Mouse (Mus musculus) liver, embryonic 11.5 days (tissue): ENCODE measurements around the gene Gm8104. TPM values are rescaled to one million over a fixed set of nuclear protein-coding genes. Genes with fewer than 3 reads are reported as not detected.
"Not testable (repeated sequence)": the region's sequence is repeated elsewhere in the genome, so short reads cannot be mapped to it uniquely, and the experiment has no call there.

Experiments
- ATAC-seq: fragments of 200-750 bp; cut with Nextera tagmentation; replicated peaks from 2 replicates; pipeline ENCODE4 v1.8.0; 2017; ENCODE audit warnings: moderate number of reproducible peaks, mild to moderate bottlenecking, moderate TSS enrichment, moderate library complexity; ENCODE audit not compliant: low FRiP score
- DNase-seq: peaks from one replicate; pipeline ENCODE4 v3.0.0-alpha.2; 2017; ENCODE audit warnings: low spot score
- H3K27ac ChIP-seq: fragments of 300-500 bp; sonication (generic); 2 replicates; pipeline ENCODE4 v1.5.1; 2014; ENCODE audit warnings: mild to moderate bottlenecking, low read depth, low read length, control low read depth
- H3K27me3 ChIP-seq: fragments of 300-500 bp; sonication (generic); replicated peaks from 2 replicates; pipeline ENCODE4 v1.6.1; 2014; ENCODE audit warnings: low read length, mixed read lengths; ENCODE audit not compliant: control insufficient read depth, insufficient read depth
- H3K36me3 ChIP-seq: fragments of 300-500 bp; sonication (generic); 2 replicates; pipeline ENCODE4 v1.6.1; 2014; ENCODE audit warnings: mild to moderate bottlenecking, low read length, moderate library complexity, mixed read lengths; ENCODE audit not compliant: control insufficient read depth, insufficient read depth
- H3K4me1 ChIP-seq: fragments of 300-500 bp; sonication (generic); replicated peaks from 2 replicates; pipeline ENCODE4 v1.6.1; 2014; ENCODE audit warnings: low read length, mixed read lengths; ENCODE audit not compliant: control insufficient read depth, insufficient read depth
- H3K4me2 ChIP-seq: fragments of 300-500 bp; sonication (generic); 2 replicates; pipeline ENCODE4 v1.6.1; 2014; ENCODE audit warnings: mild to moderate bottlenecking, control low read depth, moderate library complexity
- H3K4me3 ChIP-seq: fragments of 300-500 bp; sonication (generic); 2 replicates; pipeline ENCODE4 v1.5.1; 2014; ENCODE audit warnings: low read depth, low read length, control low read depth
- H3K9ac ChIP-seq: fragments of 300-500 bp; sonication (generic); 2 replicates; pipeline ENCODE4 v1.6.1; 2014; ENCODE audit warnings: low read depth, low read length, control low read depth
- H3K9me3 ChIP-seq: fragments of 300-500 bp; sonication (generic); 2 replicates; pipeline ENCODE4 v1.6.1; 2016; ENCODE audit warnings: low read length, inconsistent platforms, mixed read lengths; ENCODE audit not compliant: control insufficient read depth
- WGBS: fragments of 180-500 bp; shearing (Covaris S2); extraction: QIAGEN DNeasy Blood & Tissue Kit; methylation state at CpG from one replicate; pipeline ENCODE4 v1.1.7; 2014; 5-methylcytosine and 5-hydroxymethylcytosine counted together
- polyA plus RNA-seq: library from polyadenylated mRNA; unstranded; fragments of >200 nt; fragmentation: Nextera tagmentation; extraction: Ambion mirVana; gene quantifications from 2 replicates; pipeline ENCODE4 v1.2.1, GENCODE M21; 2014

Gene Gm8104
- not detected in 2 replicates for polyA plus RNA-seq

DNA sequence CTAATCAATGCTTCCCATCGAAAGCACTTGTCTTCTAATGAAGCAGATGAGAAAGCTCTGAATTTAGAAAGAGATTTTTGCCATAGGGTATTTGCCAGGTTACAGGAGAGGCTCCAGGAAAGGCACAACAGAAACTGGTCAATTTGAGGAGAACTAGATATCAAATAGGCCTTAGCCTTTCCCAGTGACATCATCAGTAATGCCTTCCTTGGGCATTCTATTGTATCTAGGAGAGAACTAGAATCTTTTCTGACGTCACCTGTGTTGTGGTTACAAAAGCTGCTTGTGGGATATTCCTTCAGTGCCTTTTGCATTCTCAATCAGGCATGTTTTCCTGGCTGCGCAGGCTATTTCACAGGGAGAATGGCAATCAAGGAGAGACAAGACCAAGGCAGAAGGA lies at the start of gene Gm8104:
Gm8104 (plus strand) TSS at position 301 of the 400 bp plus-strand sequence.
- WGBS = 63% methylated on average over 3 of the region's 3 CpGs

DNA sequence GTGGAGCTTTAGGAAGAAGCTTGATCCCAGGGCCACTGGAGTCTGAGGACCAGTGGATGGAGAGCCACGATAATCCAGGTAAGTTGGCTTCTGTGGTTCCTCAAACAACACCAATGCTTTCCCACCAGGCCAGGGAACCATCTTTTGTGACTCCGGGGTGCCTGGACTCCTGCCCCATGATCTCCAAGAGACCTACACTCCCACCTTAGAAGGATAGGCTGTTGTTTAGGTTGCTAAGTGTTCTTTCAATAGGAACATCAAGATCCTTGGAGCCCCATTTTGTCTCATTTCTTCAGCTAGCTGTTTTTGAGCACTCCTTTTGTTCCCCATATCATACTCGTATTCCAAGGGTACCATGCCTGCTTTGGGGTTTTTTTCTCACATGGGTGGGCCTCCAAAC lies 42.3 kb upstream of the Gm8104 start:
- H3K9me3 ChIP-seq, H3K4me3 ChIP-seq, DNase-seq, ATAC-seq, H3K9ac ChIP-seq, H3K27me3 ChIP-seq, H3K4me2 ChIP-seq, H3K4me1 ChIP-seq, H3K27ac ChIP-seq, H3K36me3 ChIP-seq: not testable (repeated sequence)
- 69% methylated on average over 3 of the region's 3 CpGs for WGBS

More for the DNA sequence above, at the start of gene Gm8104:
- not testable (repeated sequence) for H3K36me3 ChIP-seq, H3K27ac ChIP-seq, H3K9ac ChIP-seq, H3K4me2 ChIP-seq, H3K4me1 ChIP-seq, H3K9me3 ChIP-seq, H3K27me3 ChIP-seq, H3K4me3 ChIP-seq, ATAC-seq, DNase-seq

DNA sequence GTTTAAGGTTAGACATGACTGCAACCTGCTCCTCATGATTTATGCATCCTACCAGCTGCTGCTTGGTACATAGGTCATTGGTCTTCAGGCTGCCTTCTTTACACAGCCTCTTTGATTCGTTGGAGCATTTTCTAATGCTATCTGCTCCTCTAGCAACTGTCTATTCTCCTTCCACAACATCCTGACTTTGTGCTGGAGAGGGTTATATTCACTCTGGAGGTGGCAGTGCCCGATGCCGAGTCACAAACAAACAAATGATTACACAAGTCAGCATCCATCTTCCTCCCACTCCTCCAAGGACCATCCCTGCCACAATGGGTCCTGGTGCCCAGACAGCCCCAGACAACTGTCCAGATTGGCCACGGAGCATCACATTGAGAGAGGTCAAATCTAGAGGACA lies 40.2 kb upstream of the Gm8104 start:
- not testable (repeated sequence) for H3K9me3 ChIP-seq, H3K9ac ChIP-seq, H3K27me3 ChIP-seq, H3K36me3 ChIP-seq, ATAC-seq, H3K4me3 ChIP-seq, DNase-seq, H3K4me1 ChIP-seq, H3K27ac ChIP-seq, H3K4me2 ChIP-seq
- WGBS = 66% methylated on average over 4 of the region's 4 CpGs

DNA sequence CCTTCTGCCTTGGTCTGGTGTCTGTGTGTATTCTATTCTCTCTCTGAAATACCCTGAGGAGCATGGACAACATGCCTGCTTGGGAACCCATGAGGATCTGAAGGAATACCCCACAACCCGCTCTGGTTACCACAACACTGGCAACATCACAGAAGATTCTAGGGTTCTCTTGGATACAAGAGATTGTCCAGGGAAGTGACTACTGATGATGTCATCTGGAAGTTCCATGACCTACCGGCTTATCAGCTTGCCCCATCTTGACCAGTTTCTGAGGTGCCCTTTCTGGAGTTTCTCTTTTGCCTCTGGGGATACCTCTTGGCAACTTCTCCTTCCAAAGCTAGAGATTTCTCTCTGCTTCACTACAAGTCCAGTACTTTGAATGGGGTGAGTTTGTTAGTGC lies 23.9 kb upstream of the Gm8104 start, which contains the start of gene Gm8094:
Gm8094 (minus strand) TSS at position 101 of the 400 bp plus-strand sequence.
- H3K36me3 ChIP-seq, H3K4me2 ChIP-seq, H3K4me3 ChIP-seq, H3K9me3 ChIP-seq, ATAC-seq, H3K27me3 ChIP-seq, DNase-seq, H3K27ac ChIP-seq, H3K4me1 ChIP-seq, H3K9ac ChIP-seq: not testable (repeated sequence)
- 75% methylated on average over 2 of the region's 2 CpGs for WGBS

GRCm38 (mm10) chr14:43084936-43085730 lies 15.3 kb upstream of the Gm8104 start:
- H3K4me1 ChIP-seq, H3K27me3 ChIP-seq, H3K27ac ChIP-seq, H3K9me3 ChIP-seq, H3K9ac ChIP-seq, H3K36me3 ChIP-seq, DNase-seq, H3K4me2 ChIP-seq, H3K4me3 ChIP-seq, ATAC-seq: not testable (repeated sequence)
- 76% methylated on average over 1 of the region's 1 CpGs for WGBS

GRCm38 (mm10) chr14:43089103-43089919 lies 11.1 kb upstream of the Gm8104 start:
- WGBS = 44% methylated on average over 1 of the region's 14 CpGs
- H3K4me2 ChIP-seq, H3K9me3 ChIP-seq, H3K27ac ChIP-seq, H3K36me3 ChIP-seq, H3K4me1 ChIP-seq, H3K9ac ChIP-seq, H3K4me3 ChIP-seq, H3K27me3 ChIP-seq, DNase-seq: not testable (repeated sequence)
- 0 out of 2 replicates have a peak, but pooled peaks have one; percentile 29 for ATAC-seq

DNA sequence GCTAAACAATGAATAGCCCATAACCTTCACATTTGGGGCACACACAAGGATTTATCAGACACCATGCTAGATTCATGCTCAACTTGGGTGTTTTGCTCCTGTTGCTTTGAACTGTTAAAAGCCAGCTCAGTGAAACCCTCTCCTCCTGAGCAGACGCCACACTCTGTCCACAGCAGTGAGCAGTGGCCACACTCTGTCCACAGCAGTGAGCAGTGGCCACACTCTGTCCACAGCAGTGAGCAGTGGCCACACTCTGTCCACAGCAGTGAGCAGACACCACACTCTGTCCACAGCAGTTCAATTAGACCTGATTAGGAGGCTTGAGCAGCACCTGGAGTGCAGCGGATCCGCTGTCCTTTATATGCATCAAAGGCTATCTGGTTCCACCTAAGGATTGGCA lies 19.3 kb downstream of the Gm8104 start:
- H3K27me3 ChIP-seq, H3K4me3 ChIP-seq, H3K9me3 ChIP-seq, H3K4me2 ChIP-seq, ATAC-seq, H3K4me1 ChIP-seq, H3K9ac ChIP-seq, DNase-seq, H3K36me3 ChIP-seq, H3K27ac ChIP-seq: not testable (repeated sequence)
- WGBS = 77% methylated on average over 1 of the region's 3 CpGs

DNA sequence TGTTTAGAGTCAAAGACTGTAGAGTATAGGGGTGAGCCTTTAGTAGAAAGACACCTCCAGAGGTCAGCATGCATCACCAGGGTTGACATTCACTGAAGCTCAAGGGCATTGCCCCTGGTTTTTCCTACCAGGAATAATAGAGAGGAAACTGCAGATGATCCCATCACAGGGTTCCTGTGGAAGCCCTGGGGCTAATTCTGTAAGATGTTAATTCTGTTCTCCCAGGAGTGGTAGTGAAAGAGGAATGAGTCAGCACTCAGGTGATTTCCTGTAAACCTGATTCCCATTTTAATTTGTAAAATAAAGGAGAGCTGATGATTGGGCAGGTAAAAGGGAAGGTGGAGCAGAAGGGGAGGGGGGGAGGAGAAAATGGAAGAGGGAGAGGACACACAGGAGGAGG lies 25.9 kb downstream of the Gm8104 start:
- DNase-seq, H3K27me3 ChIP-seq, H3K36me3 ChIP-seq, H3K9me3 ChIP-seq, H3K9ac ChIP-seq, H3K27ac ChIP-seq, H3K4me1 ChIP-seq, ATAC-seq, H3K4me3 ChIP-seq, H3K4me2 ChIP-seq: not testable (repeated sequence)
